Mouse (Mus musculus) kidney, embryonic 16.5 days (tissue): ENCODE measurements around the gene Fam129a. TPM values are rescaled to one million over a fixed set of nuclear protein-coding genes. Genes with fewer than 3 reads are reported as not detected.
A peak's percentile ranks its signal among the peaks of the same experiment; 100 is the strongest.
"Not testable (repeated sequence)": the region's sequence is repeated elsewhere in the genome, so short reads cannot be mapped to it uniquely, and the experiment has no call there.

ENCODE experiments used
- ATAC-seq: fragments of 200-750 bp; cut with Nextera tagmentation; 2 replicates; pipeline ENCODE4 v1.8.0; 2017; ENCODE audit warnings: moderate TSS enrichment; ENCODE audit not compliant: low FRiP score, low TSS enrichment
- H3K27ac ChIP-seq: fragments of 300-500 bp; sonication (generic); 2 replicates; pipeline ENCODE4 v1.5.1; 2014; ENCODE audit warnings: low read length
- H3K27me3 ChIP-seq: fragments of 300-500 bp; sonication (generic); 2 replicates; pipeline ENCODE4 v1.6.1; 2014; ENCODE audit warnings: low read length, control low read depth, mixed read lengths; ENCODE audit not compliant: insufficient read depth
- H3K36me3 ChIP-seq: fragments of 300-500 bp; sonication (generic); 2 replicates; pipeline ENCODE4 v1.6.1; 2014; ENCODE audit warnings: low read length, control low read depth, mixed read lengths; ENCODE audit not compliant: insufficient read depth
- H3K4me1 ChIP-seq: fragments of 300-500 bp; sonication (generic); 2 replicates; pipeline ENCODE4 v1.6.1; 2014; ENCODE audit warnings: low read length, control low read depth, mixed read lengths; ENCODE audit not compliant: insufficient read depth
- H3K4me2 ChIP-seq: fragments of 300-500 bp; sonication (generic); replicated peaks from 2 replicates; pipeline ENCODE4 v1.6.1; 2014; ENCODE audit warnings: low read depth, low read length
- H3K4me3 ChIP-seq: fragments of 300-500 bp; sonication (generic); 2 replicates; pipeline ENCODE4 v1.5.1; 2014; ENCODE audit warnings: mild to moderate bottlenecking, low read length
- H3K9ac ChIP-seq: fragments of 300-500 bp; sonication (generic); replicated peaks from 2 replicates; pipeline ENCODE4 v1.6.1; 2014; ENCODE audit warnings: low read length
- H3K9me3 ChIP-seq: fragments of 300-500 bp; sonication (generic); 2 replicates; pipeline ENCODE4 v1.6.1; 2016; ENCODE audit warnings: low read length, control low read depth
- WGBS: fragments of 180-500 bp; shearing (Covaris S2); extraction: QIAGEN DNeasy Blood & Tissue Kit; methylation state at CpG from one replicate; pipeline ENCODE4 v1.1.7; 2014; 5-methylcytosine and 5-hydroxymethylcytosine counted together
- polyA plus RNA-seq: library from polyadenylated mRNA; unstranded; fragments of >200 nt; fragmentation: Nextera tagmentation; extraction: Ambion mirVana; gene quantifications from 2 replicates; pipeline ENCODE4 v1.2.1, GENCODE M21; 2015

The Fam129a gene
- polyA plus RNA-seq, 1 experiment from 2014 or later = 11.8 TPM

- H3K27ac ChIP-seq = no peak overlapping the region
- H3K9me3 ChIP-seq = no peaks in the 10 kb centered on the region
- H3K9ac ChIP-seq = no peak overlapping the region
- ATAC-seq = no peak
- 100% methylated on average over 2 of the region's 2 CpGs for WGBS
- no peaks in the 10 kb centered on the region for H3K36me3 ChIP-seq
- no peaks in the 10 kb centered on the region for H3K27me3 ChIP-seq
- no peak overlapping the region for H3K4me2 ChIP-seq
- H3K4me1 ChIP-seq = peaks cover 4% of the 10 kb centered on the region
- no peak overlapping the region for H3K4me3 ChIP-seq
Observed at GRCm38 (mm10) chr1:151598876-151599275, 27.9 kb downstream of the Fam129a start.

GRCm38 (mm10) chr1:151604328-151604727 lies 33.3 kb downstream of the Fam129a start:
- Histone ChIP-seq H3K4me1 (peaks cover 4% of the 10 kb centered on the region), H3K27me3 (no peaks in the 10 kb centered on the region), H3K9ac (no peak overlapping the region), H3K27ac (peak overlapping the region; percentile 32; the same call in 1 of the 2 replicates), H3K4me3 (no peak overlapping the region), H3K36me3 (no peaks in the 10 kb centered on the region), H3K4me2 (no peak overlapping the region), H3K9me3 (0 out of 2 replicates have a peak, but pooled peaks cover 3% of the 10 kb centered on the region)
- no peak for ATAC-seq
- WGBS = 53% methylated on average over 2 of the region's 2 CpGs

- H3K27me3 ChIP-seq, H3K36me3 ChIP-seq, H3K4me2 ChIP-seq, H3K4me1 ChIP-seq, H3K27ac ChIP-seq, H3K9me3 ChIP-seq, H3K9ac ChIP-seq, H3K4me3 ChIP-seq: not testable (repeated sequence)
- WGBS = 57% methylated on average over 3 of the region's 3 CpGs
- 0 out of 2 replicates have a peak, but pooled peaks have one; percentile 19 for ATAC-seq
Observed at GRCm38 (mm10) chr1:151607957-151608356, 37.0 kb downstream of the Fam129a start.

DNA sequence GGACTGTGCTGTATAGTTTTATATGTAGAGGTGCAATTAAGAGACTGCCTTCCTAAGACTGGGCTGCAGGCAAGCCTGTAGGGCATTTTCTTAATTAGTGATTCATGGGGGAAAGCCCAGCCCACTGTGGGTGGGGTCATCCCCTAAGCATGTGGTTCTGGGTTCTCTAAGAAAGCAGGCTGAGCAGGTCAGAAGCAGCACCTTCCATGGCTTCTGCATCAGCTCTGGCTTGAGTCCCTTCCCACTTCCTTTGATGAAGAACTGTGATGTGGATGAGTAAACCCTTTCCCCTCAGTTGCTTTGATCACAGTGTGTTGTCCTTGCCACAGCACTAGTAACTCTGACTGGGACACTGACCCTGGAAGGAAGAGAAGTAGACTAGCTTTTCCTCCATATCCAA lies 39.6 kb downstream of the Fam129a start:
- Histone ChIP-seq H3K9me3 (0 out of 2 replicates have a peak, but pooled peaks cover 3% of the 10 kb centered on the region), H3K9ac (no peak overlapping the region), H3K4me2 (no peak overlapping the region), H3K27ac (no peak overlapping the region), H3K4me1 (no peaks in the 10 kb centered on the region), H3K36me3 (no peaks in the 10 kb centered on the region), H3K27me3 (no peaks in the 10 kb centered on the region), H3K4me3 (no peak overlapping the region)
- ATAC-seq = no peak

DNA sequence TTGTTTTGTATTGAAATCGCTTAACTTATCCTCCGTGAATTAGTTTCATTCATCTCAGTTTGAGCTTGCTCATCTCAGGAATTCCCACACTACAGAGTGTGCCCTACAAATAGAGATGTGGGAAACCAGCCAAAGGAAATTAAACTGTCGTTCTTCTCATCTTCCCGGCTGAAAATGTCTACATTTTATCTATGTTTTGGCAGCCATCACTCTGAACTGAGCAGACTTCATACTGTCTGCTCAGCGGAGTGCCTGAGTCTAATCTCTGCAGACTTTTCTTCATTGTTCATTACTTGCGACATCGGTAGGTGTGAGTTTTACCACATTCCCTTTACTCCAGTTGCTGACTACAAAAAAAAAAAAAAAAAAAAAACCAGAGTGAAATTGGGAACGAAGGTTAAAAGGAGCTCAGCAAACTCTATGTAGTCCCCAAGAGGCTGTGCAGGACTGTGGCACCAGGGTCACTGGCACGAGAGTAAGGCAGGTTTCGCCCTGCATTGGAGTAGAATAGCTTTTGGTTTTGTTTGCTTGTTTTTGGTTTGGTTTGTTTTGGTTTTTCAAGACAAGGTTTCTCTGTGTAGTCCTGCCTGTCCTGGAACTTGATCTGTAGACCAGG lies 43.4 kb downstream of the Fam129a start:
- H3K4me2 ChIP-seq = no peak overlapping the region
- H3K27me3 ChIP-seq = no peaks in the 10 kb centered on the region
- H3K36me3 ChIP-seq = no peaks in the 10 kb centered on the region
- H3K9ac ChIP-seq = no peak overlapping the region
- no peak for ATAC-seq
- WGBS = 57% methylated on average over 10 of the region's 10 CpGs
- H3K27ac ChIP-seq = no peak overlapping the region
- peaks cover 9% of the 10 kb centered on the region for H3K4me1 ChIP-seq
- H3K4me3 ChIP-seq = no peak overlapping the region
- no peaks in the 10 kb centered on the region for H3K9me3 ChIP-seq

- ATAC-seq = no peak
- Histone ChIP-seq H3K9ac (no peak overlapping the region), H3K27me3 (no peaks in the 10 kb centered on the region), H3K9me3 (no peaks in the 10 kb centered on the region), H3K4me1 (peaks cover 16% of the 10 kb centered on the region), H3K4me3 (no peak overlapping the region), H3K36me3 (no peaks in the 10 kb centered on the region), H3K27ac (no peak overlapping the region), H3K4me2 (no peak overlapping the region)
- WGBS = 85% methylated on average over 6 of the region's 6 CpGs
Observed at GRCm38 (mm10) chr1:151615625-151616024, 44.6 kb downstream of the Fam129a start.

DNA sequence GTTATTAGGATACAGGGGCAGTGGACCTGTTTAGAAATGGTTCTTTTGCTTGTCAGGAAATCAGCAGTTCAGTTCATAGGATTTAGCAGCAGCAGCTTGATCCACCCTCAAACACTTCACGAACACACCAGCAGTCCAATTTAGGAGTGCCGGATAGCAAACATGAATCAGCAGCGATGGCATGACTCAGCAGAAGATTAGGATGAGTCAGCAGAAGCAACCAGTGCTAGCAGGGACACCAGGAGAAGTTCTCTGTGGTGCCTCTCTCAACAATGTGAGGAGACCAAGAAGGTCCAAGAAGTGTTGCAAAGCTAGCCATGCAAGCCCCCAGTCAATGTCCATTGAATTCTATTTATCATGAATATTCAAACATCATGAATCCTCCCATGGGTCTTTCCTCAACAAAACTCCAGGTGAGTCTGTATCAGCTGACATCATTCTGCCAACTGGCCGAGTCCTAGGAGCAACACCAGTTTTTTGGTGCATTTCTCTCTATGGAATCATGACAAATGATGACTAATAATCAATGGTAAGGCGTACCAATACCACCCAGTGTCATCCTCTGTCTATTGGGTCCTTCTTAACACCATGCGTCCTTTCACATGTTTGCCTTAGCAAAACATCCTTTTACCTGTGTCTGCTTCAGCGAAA lies 45.7 kb downstream of the Fam129a start:
- H3K4me2 ChIP-seq = no peak overlapping the region
- 89% methylated on average over 7 of the region's 7 CpGs for WGBS
- H3K4me3 ChIP-seq = no peak overlapping the region
- ATAC-seq = no peak
- no peak overlapping the region for H3K9ac ChIP-seq
- H3K4me1 ChIP-seq = peaks cover 16% of the 10 kb centered on the region
- H3K36me3 ChIP-seq = no peaks in the 10 kb centered on the region
- H3K9me3 ChIP-seq = no peaks in the 10 kb centered on the region
- H3K27ac ChIP-seq = no peak overlapping the region
- no peaks in the 10 kb centered on the region for H3K27me3 ChIP-seq

DNA sequence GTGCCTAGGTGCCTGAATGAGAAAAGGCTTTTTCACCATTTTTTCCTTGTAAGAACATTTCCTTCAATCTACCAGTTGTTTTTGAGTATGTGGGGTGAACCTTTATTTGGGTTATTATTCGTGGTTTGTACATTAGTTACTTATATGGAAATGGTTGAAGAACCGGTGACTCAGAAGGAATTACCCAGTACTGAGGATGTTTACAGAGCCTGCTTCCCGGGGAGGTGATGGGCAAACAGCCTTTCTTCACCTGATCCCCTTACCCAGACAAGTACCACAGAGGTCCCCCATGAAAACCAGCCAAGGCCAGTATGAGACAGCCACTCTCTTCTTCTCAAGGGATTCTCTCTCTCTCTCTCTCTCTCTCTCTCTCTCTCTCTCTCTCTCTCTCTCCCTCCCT lies 47.3 kb downstream of the Fam129a start:
- no peaks in the 10 kb centered on the region for H3K9me3 ChIP-seq
- no peaks in the 10 kb centered on the region for H3K27me3 ChIP-seq
- H3K27ac ChIP-seq = no peak overlapping the region
- no peaks in the 10 kb centered on the region for H3K36me3 ChIP-seq
- H3K9ac ChIP-seq = no peak overlapping the region
- no peak overlapping the region for H3K4me3 ChIP-seq
- no peak overlapping the region for H3K4me2 ChIP-seq
- ATAC-seq = no peak
- peaks cover 16% of the 10 kb centered on the region for H3K4me1 ChIP-seq
- WGBS = 71% methylated on average over 3 of the region's 3 CpGs

- peaks cover 16% of the 10 kb centered on the region for H3K4me1 ChIP-seq
- ATAC-seq = peak; percentile 69
- no peak overlapping the region for H3K9ac ChIP-seq
- H3K27me3 ChIP-seq = no peaks in the 10 kb centered on the region
- no peak overlapping the region; the same call in 1 of the 2 replicates for H3K27ac ChIP-seq
- 52% methylated on average over 8 of the region's 8 CpGs for WGBS
- H3K36me3 ChIP-seq = no peaks in the 10 kb centered on the region
- no peak overlapping the region for H3K4me2 ChIP-seq
- no peaks in the 10 kb centered on the region for H3K9me3 ChIP-seq
- H3K4me3 ChIP-seq = no peak overlapping the region
Observed at GRCm38 (mm10) chr1:151619281-151619711, 48.3 kb downstream of the Fam129a start.

DNA sequence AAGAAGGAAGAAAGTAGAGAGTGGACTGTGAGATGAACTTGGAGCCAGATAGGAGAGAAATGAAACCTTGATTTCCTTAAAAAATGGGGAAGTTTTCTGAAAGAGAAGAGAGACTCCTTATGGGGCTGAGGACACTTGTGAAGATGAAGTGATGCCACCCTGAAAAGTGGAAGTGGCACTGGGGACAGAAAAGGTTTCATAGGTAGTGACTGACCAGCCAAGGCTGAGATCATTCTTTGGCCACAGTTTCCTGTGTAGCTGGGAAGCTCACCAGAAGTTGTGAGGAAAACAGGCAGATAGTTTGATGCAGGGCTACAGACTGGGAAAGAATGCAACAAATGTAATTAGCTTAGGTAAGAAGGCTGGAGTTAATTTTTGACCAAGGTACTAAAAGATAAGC lies 49.7 kb downstream of the Fam129a start:
- ATAC-seq = no peak
- Histone ChIP-seq H3K4me3 (no peak overlapping the region), H3K4me1 (peaks cover 16% of the 10 kb centered on the region), H3K4me2 (no peak overlapping the region), H3K27me3 (no peaks in the 10 kb centered on the region), H3K9ac (no peak overlapping the region), H3K36me3 (no peaks in the 10 kb centered on the region), H3K9me3 (no peaks in the 10 kb centered on the region), H3K27ac (no peak overlapping the region)
